Mouse (Mus musculus): ENCODE data around the gene Spdye4b. TPM values are rescaled to one million over a fixed set of nuclear protein-coding genes. Genes with fewer than 3 reads are reported as not detected.

The Spdye4b gene
- polyA plus RNA-seq, 1 experiment from 2014 or later = 0.07 TPM

- Histone ChIP-seq H3K4me1 (replicated peaks) (peaks cover 28% of the 10 kb centered on the region), H3K27me3 (ENCODE audit: insufficient read depth, poor library complexity, severe bottlenecking) (no peaks in the 10 kb centered on the region), H3K9me3 (no peaks in the 10 kb centered on the region), H3K4me3 (peak within 1 kb of the TSS; percentile 89), H3K36me3 (peaks cover 31% of the 10 kb centered on the region), H3K27ac (peak within 1 kb of the TSS; percentile 98)
- WGBS = under 1% methylated on average over 58 of the region's 58 CpGs
- DNase-seq (ENCODE audit: low spot score) = peak; percentile 97
These were observed 54.3 kb downstream of the Spdye4b start, which contains the start of gene Zfp12 for GRCm38 (mm10) chr5:143235028-143235693. Gene Zfp12 (plus strand): TSS chr5:143235163.

- H3K27me3 ChIP-seq (ENCODE audit: insufficient read depth, poor library complexity, severe bottlenecking) = no peaks in the 10 kb centered on the region
- H3K4me3 ChIP-seq = peak overlapping the region; percentile 89
- no peaks in the 10 kb centered on the region for H3K9me3 ChIP-seq
- H3K36me3 ChIP-seq = peaks cover 40% of the 10 kb centered on the region
- peak overlapping the region; percentile 98 for H3K27ac ChIP-seq
- WGBS = 57% methylated on average over 9 of the region's 9 CpGs
- DNase-seq (ENCODE audit: low spot score) = no peak
- peaks cover 28% of the 10 kb centered on the region for H3K4me1 ChIP-seq (replicated peaks)
These were observed 55.2 kb downstream of the Spdye4b start for GRCm38 (mm10) chr5:143236036-143236435.

DNA sequence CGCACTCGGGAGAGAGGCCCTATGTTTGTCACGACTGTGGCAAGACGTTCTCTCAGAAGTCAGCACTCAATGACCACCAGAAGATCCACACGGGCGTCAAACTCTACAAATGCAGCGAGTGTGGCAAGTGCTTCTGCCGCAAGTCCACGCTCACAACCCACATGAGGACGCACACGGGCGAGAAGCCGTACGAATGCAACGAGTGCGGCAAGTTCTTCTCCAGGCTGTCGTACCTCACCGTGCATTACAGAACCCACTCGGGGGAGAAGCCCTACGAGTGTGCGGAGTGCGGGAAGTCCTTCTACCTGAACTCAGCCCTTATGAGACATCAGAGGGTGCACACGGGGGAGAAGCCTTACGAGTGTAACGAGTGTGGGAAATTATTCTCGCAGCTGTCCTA, 64.1 kb downstream of the Spdye4b start:
- DNase-seq (ENCODE audit: low spot score) = no peak
- Histone ChIP-seq H3K4me3 (no peak overlapping the region), H3K27me3 (ENCODE audit: insufficient read depth, poor library complexity, severe bottlenecking) (peaks cover 6% of the 10 kb centered on the region; the same call in 1 of the 2 replicates), H3K27ac (no peak overlapping the region), H3K36me3 (peaks cover 100% of the 10 kb centered on the region), H3K9me3 (0 out of 2 replicates have a peak, but pooled peaks cover 3% of the 10 kb centered on the region), H3K4me1 (replicated peaks) (no peaks in the 10 kb centered on the region)
- WGBS = 96% methylated on average over 26 of the region's 26 CpGs

GRCm38 (mm10) chr5:143252039-143252438, 71.2 kb downstream of the Spdye4b start:
- peaks cover 28% of the 10 kb centered on the region for H3K4me1 ChIP-seq (replicated peaks)
- no peaks in the 10 kb centered on the region for H3K9me3 ChIP-seq
- no peak overlapping the region for H3K4me3 ChIP-seq
- H3K27me3 ChIP-seq (ENCODE audit: insufficient read depth, poor library complexity, severe bottlenecking) = peaks cover 74% of the 10 kb centered on the region
- no peak overlapping the region for H3K27ac ChIP-seq
- no peak for DNase-seq (ENCODE audit: low spot score)
- peaks cover 80% of the 10 kb centered on the region for H3K36me3 ChIP-seq
- 40% methylated on average over 6 of the region's 6 CpGs for whole genome bisulfite sequencing

GRCm38 (mm10) chr5:143252791-143253185, 72.0 kb downstream of the Spdye4b start:
- peaks cover 80% of the 10 kb centered on the region for H3K36me3 ChIP-seq
- H3K27me3 ChIP-seq (ENCODE audit: insufficient read depth, poor library complexity, severe bottlenecking) = peaks cover 82% of the 10 kb centered on the region
- H3K9me3 ChIP-seq = no peaks in the 10 kb centered on the region
- peaks cover 28% of the 10 kb centered on the region for H3K4me1 ChIP-seq (replicated peaks)
- H3K4me3 ChIP-seq = peak overlapping the region; percentile 51
- no peak overlapping the region for H3K27ac ChIP-seq
- no peak for DNase-seq (ENCODE audit: low spot score)
- WGBS = 15% methylated on average over 18 of the region's 18 CpGs

DNA sequence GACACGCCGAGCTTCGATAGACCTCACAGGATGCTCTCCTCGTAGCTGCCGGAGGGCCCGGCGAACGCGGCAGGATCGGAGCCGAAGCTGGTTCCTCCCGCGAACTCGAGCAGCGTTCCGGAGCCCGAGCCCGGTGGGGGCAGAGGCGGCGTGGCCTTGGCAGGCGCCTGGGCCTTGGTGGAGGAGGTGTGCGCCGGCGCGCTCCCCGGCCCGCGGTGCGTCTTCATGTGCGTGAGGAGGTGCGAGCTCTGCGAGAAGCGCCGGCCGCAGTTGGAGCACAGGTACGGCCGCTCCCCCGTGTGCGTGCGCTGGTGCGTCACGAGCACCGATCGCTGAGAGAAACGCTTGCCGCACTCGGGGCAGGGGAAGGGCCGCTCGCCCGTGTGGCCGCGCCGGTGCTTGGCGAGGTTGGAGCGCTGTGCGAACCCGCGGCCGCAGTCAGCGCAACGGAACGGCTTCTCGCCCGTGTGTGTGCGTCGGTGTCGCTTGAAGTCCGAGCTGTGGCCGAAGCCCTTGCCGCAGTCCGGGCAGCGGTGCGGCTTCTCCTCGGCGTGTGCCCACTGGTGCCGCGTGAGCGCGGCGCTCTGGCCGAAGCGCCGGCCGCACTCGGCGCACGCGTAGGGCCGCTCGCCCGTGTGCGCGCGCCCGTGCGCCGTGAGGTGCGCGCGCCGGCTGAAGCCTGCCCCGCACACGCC, 72.5 kb downstream of the Spdye4b start:
- Histone ChIP-seq H3K9me3 (no peaks in the 10 kb centered on the region), H3K4me1 (replicated peaks) (peaks cover 28% of the 10 kb centered on the region), H3K36me3 (peaks cover 80% of the 10 kb centered on the region), H3K27ac (no peak overlapping the region), H3K4me3 (peak overlapping the region; percentile 51), H3K27me3 (ENCODE audit: insufficient read depth, poor library complexity, severe bottlenecking) (peaks cover 87% of the 10 kb centered on the region)
- peak; percentile 51 for DNase-seq (ENCODE audit: low spot score)
- WGBS = 11% methylated on average over 103 of the region's 103 CpGs

DNA sequence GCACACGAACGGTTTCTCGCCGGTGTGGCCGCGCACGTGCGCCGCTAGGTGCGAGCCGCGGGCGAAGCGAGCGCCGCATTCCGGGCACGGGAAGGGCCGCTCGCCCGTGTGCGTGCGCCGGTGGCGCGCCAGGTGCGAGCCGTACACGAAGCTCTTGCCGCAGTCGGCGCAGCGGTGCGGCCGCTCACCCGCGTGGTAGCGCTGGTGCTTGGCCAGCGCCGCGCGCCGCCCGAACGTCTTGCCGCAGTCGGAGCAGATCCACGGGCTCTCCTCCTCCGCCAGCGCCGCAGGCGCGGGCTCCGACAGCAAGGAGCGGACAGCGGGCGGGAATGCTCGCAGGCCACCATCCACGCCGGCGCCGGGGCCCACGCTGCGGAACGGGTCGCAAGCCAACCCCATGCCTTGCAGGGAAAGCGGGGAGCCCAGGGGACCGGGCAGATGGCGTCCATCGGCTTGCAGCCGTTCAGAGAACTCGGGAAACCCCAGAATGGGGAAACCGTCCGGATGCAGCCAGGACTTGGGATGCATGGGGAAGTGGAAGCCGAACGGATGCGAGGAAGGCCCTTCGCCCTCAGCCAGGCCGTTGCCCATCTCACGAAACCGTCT, 73.2 kb downstream of the Spdye4b start:
- WGBS = 10% methylated on average over 81 of the region's 81 CpGs
- peaks cover 94% of the 10 kb centered on the region for H3K27me3 ChIP-seq (ENCODE audit: insufficient read depth, poor library complexity, severe bottlenecking)
- H3K9me3 ChIP-seq = no peaks in the 10 kb centered on the region
- peaks cover 80% of the 10 kb centered on the region for H3K36me3 ChIP-seq
- H3K27ac ChIP-seq = no peak overlapping the region
- peak overlapping the region; percentile 51 for H3K4me3 ChIP-seq
- no peak for DNase-seq (ENCODE audit: low spot score)
- peaks cover 28% of the 10 kb centered on the region for H3K4me1 ChIP-seq (replicated peaks)

Other genes with a start within 250 kb of the Spdye4b start
- 757 and 846 TPM in 2 replicates for gene Fscn1, start 220.7 kb upstream of the Spdye4b start, polyA plus RNA-seq (2016; fragmentation: Nextera tagmentation; extraction: Ambion mirVana)
- 44.2 and 44.3 TPM in 2 replicates for gene Rnf216, start 68.0 kb upstream of the Spdye4b start, polyA plus RNA-seq (2016; fragmentation: Nextera tagmentation; extraction: Ambion mirVana)
- 0.04 and 0.08 TPM in 2 replicates for gene Olfr718-ps1, start 33.4 kb upstream of the Spdye4b start, polyA plus RNA-seq (2016; fragmentation: Nextera tagmentation; extraction: Ambion mirVana)
- 13.3 and 13.7 TPM in 2 replicates for gene Rbak, start 242 bp upstream of the Spdye4b start, polyA plus RNA-seq (2016; fragmentation: Nextera tagmentation; extraction: Ambion mirVana)
- gene Spdye4a, start 45.9 kb downstream of the Spdye4b start, polyA plus RNA-seq (2016; fragmentation: Nextera tagmentation; extraction: Ambion mirVana) = not detected in 2 replicates
- 19.9 and 22.0 TPM in 2 replicates for gene Zfp12, start 54.1 kb downstream of the Spdye4b start, polyA plus RNA-seq (2016; fragmentation: Nextera tagmentation; extraction: Ambion mirVana)
- gene Zfp316, start 89.0 kb downstream of the Spdye4b start, polyA plus RNA-seq (2016; fragmentation: Nextera tagmentation; extraction: Ambion mirVana) = 3.9 and 6.6 TPM in 2 replicates
- gene Zfp853, start 112.6 kb downstream of the Spdye4b start, polyA plus RNA-seq (2016; fragmentation: Nextera tagmentation; extraction: Ambion mirVana) = not detected in 2 replicates
- gene E130309D02Rik, start 134.3 kb downstream of the Spdye4b start, polyA plus RNA-seq (2016; fragmentation: Nextera tagmentation; extraction: Ambion mirVana) = 64.3 and 65.3 TPM in 2 replicates
- gene Zdhhc4, start 148.2 kb downstream of the Spdye4b start, polyA plus RNA-seq (2016; fragmentation: Nextera tagmentation; extraction: Ambion mirVana) = 75.7 and 85.7 TPM in 2 replicates
- 0.07 and 0.18 TPM in 2 replicates for gene Grid2ip, start 176.3 kb downstream of the Spdye4b start, polyA plus RNA-seq (2016; fragmentation: Nextera tagmentation; extraction: Ambion mirVana)
- 179 and 188 TPM in 2 replicates for gene Kdelr2, start 222.8 kb downstream of the Spdye4b start, polyA plus RNA-seq (2016; fragmentation: Nextera tagmentation; extraction: Ambion mirVana)

Data from hindbrain, embryonic 10.5 days (tissue).